Mouse (Mus musculus) midbrain, embryonic 14.5 days (tissue): ENCODE measurements at regions not wholly inside any gene's neighbourhood (a gene's known extent, or its start where the extent isn't known, plus 50 kb on each side); places are given as distances from the start of the nearest gene placed in this dataset.

Experiments
- ATAC-seq: fragments of 200-750 bp; cut with Nextera tagmentation; 2 replicates; pipeline ENCODE4 v1.8.0; 2017; ENCODE audit warnings: moderate number of reproducible peaks, moderate library complexity; ENCODE audit not compliant: low FRiP score, low TSS enrichment
- DNase-seq: peaks from one replicate; pipeline ENCODE4 v3.0.0-alpha.2; 2015
- H3K27ac ChIP-seq: fragments of 300-500 bp; sonication (generic); replicated peaks from 2 replicates; pipeline ENCODE4 v1.5.1; 2014; ENCODE audit warnings: mild to moderate bottlenecking, low read depth, low read length, moderate library complexity
- H3K27me3 ChIP-seq: fragments of 300-500 bp; sonication (generic); 2 replicates; pipeline ENCODE4 v1.6.1; 2014; ENCODE audit warnings: low read length, control low read depth, mixed read lengths; ENCODE audit not compliant: control insufficient read depth, insufficient read depth
- H3K36me3 ChIP-seq: fragments of 300-500 bp; sonication (generic); 2 replicates; pipeline ENCODE4 v1.6.1; 2014; ENCODE audit warnings: low read length, control low read depth; ENCODE audit not compliant: control insufficient read depth, insufficient read depth
- H3K4me1 ChIP-seq: fragments of 300-500 bp; sonication (generic); 2 replicates; pipeline ENCODE4 v1.6.1; 2014; ENCODE audit warnings: mild to moderate bottlenecking, antibody characterized with exemption, low read length, control low read depth; ENCODE audit not compliant: control insufficient read depth, insufficient read depth
- H3K4me2 ChIP-seq: fragments of 300-500 bp; sonication (generic); 2 replicates; pipeline ENCODE4 v1.6.1; 2014; ENCODE audit warnings: mild to moderate bottlenecking, low read length, moderate library complexity
- H3K4me3 ChIP-seq: fragments of 300-500 bp; sonication (generic); replicated peaks from 2 replicates; pipeline ENCODE4 v1.5.1; 2014; ENCODE audit warnings: low read depth, low read length
- H3K9ac ChIP-seq: fragments of 300-500 bp; sonication (generic); replicated peaks from 2 replicates; pipeline ENCODE4 v1.6.1; 2014; ENCODE audit warnings: mild to moderate bottlenecking, low read length, moderate library complexity
- H3K9me3 ChIP-seq: fragments of 300-500 bp; sonication (generic); 2 replicates; pipeline ENCODE4 v1.6.1; 2016; ENCODE audit warnings: low read length, control low read depth, mixed read lengths; ENCODE audit not compliant: control insufficient read depth
- WGBS: fragments of 180-500 bp; shearing (Covaris S2); extraction: QIAGEN DNeasy Blood & Tissue Kit; methylation state at CpG from one replicate; pipeline ENCODE4 v1.1.7; 2014; 5-methylcytosine and 5-hydroxymethylcytosine counted together

GRCm38 (mm10) chr15:62328305-62328881, 1405.6 kb upstream of the A1bg start:
- Histone ChIP-seq H3K27me3 (no peaks in the 10 kb centered on the region), H3K9ac (no peak overlapping the region), H3K4me1 (no peaks in the 10 kb centered on the region), H3K27ac (no peak overlapping the region), H3K4me2 (no peak overlapping the region), H3K4me3 (no peak overlapping the region), H3K36me3 (no peaks in the 10 kb centered on the region), H3K9me3 (no peaks in the 10 kb centered on the region)
- WGBS: 72% methylated on average over 9 of the region's 9 CpGs
- DNase-seq (peak; percentile 4), ATAC-seq (no peak)

GRCm38 (mm10) chr15:62327481-62327880, 1404.7 kb upstream of the A1bg start:
- ATAC-seq: no peak
- Histone ChIP-seq H3K4me3 (no peak overlapping the region), H3K27ac (no peak overlapping the region), H3K9ac (no peak overlapping the region), H3K4me1 (no peaks in the 10 kb centered on the region), H3K36me3 (no peaks in the 10 kb centered on the region), H3K4me2 (no peak overlapping the region), H3K27me3 (no peaks in the 10 kb centered on the region), H3K9me3 (no peaks in the 10 kb centered on the region)
- 74% methylated on average over 2 of the region's 2 CpGs for WGBS
- no peak for DNase-seq

- Histone ChIP-seq H3K4me2 (no peak overlapping the region), H3K27me3 (no peaks in the 10 kb centered on the region), H3K9ac (no peak overlapping the region), H3K4me1 (no peaks in the 10 kb centered on the region), H3K4me3 (no peak overlapping the region), H3K27ac (no peak overlapping the region), H3K9me3 (no peaks in the 10 kb centered on the region), H3K36me3 (no peaks in the 10 kb centered on the region)
- ATAC-seq: no peak
- WGBS: 88% methylated on average over 4 of the region's 4 CpGs
- DNase-seq: no peak
Observed at GRCm38 (mm10) chr15:62326524-62326923, 1403.7 kb upstream of the A1bg start.

DNA sequence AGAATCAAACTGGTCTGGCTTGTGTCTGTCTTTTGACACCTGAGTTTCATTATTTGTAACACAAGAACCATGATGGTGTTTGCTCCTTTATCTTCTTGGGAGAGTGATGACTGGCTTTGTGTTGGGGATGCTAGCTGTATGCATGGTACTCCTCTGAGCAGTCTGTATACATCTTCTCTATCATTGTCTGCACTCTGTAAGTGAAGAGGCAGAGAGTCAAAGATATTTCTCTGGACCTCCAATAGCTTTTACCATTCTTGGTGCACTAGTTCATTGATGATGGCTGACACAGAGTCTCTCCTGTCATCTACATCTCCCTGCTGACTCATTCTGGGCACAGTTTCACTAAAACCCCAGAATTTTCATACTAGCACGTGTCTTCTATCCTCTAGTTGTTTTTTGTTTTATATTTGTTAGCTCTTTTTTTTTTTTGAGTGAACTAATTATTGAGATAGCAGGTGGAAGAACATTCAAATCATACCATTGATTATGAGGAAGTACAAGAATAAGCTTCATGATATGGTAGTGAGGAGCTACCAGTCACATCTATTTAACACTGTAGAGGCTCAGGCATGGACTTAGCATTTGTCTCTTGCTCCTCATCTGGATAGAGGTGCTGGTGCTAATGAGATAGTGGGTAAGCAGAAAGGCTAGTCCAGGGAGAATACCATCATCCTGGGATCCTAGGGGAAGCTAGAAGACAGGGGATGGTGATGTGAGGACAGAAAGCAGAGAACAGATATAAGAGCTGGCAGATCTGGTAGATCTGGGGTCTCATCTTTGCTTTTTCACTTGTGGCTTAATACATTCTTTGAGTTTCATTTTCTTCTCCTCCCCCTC, 1402.9 kb upstream of the A1bg start:
- 71% methylated on average over 1 of the region's 1 CpGs for WGBS
- Histone ChIP-seq H3K4me1 (no peaks in the 10 kb centered on the region), H3K27me3 (no peaks in the 10 kb centered on the region), H3K9me3 (no peaks in the 10 kb centered on the region), H3K9ac (no peak overlapping the region), H3K4me2 (no peak overlapping the region), H3K36me3 (no peaks in the 10 kb centered on the region), H3K4me3 (no peak overlapping the region), H3K27ac (no peak overlapping the region)
- ATAC-seq (no peak), DNase-seq (no peak)

DNA sequence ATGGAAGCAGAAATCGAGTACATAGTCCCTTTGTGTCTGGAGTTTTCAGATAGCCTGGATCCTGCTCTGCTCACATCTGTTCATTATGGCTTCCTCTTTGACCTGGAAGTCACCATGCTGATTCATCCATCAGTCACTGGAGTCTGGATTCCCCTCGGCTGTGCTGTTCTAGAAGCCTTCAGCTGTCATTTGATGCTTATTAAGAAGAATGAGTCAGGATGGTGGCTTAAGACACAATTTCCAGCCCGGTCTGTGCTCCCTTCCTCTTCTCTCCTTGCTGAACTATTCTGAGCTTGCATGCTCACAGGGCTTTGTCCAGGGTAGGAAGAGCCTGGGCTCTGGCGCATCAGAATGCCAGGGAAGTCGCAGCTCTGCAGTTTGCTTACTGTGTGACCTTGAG, 1398.2 kb upstream of the A1bg start:
- WGBS: 75% methylated on average over 5 of the region's 5 CpGs
- no peak overlapping the region for H3K4me2 ChIP-seq
- no peaks in the 10 kb centered on the region for H3K27me3 ChIP-seq

GRCm38 (mm10) chr15:62314449-62314848, 1391.6 kb upstream of the A1bg start:
- Histone ChIP-seq H3K4me3 (no peak overlapping the region), H3K36me3 (no peaks in the 10 kb centered on the region), H3K9me3 (no peaks in the 10 kb centered on the region), H3K4me2 (no peak overlapping the region), H3K27ac (no peak overlapping the region), H3K4me1 (no peaks in the 10 kb centered on the region), H3K9ac (no peak overlapping the region), H3K27me3 (no peaks in the 10 kb centered on the region)
- ATAC-seq (no peak), DNase-seq (no peak)
- whole genome bisulfite sequencing: 37% methylated on average over 2 of the region's 2 CpGs

More for the DNA sequence above, 1398.2 kb upstream of the A1bg start:
- Histone ChIP-seq H3K4me3 (no peak overlapping the region), H3K9me3 (no peaks in the 10 kb centered on the region), H3K4me1 (no peaks in the 10 kb centered on the region), H3K27ac (no peak overlapping the region), H3K9ac (no peak overlapping the region), H3K36me3 (no peaks in the 10 kb centered on the region)
- ATAC-seq (no peak), DNase-seq (no peak)

DNA sequence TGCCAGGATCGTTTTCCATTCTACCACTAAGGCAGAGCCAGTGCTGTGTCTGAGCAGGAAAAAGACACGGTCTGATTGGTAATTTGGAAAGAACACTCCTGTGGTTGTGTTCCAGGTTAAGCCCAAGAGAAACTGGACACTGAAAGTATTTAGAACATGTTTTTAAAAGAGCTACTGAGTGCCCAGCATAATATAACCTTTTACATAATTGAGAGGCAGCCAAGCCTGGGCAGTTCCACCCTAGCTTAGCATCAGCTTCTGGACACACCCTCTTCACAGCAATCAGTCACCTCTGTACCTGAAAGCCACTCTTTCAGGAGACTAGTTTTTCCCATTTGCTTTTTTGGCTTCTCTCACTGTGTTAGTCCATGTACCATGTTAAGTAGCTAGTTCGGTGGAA, 1379.4 kb upstream of the A1bg start:
- no peak for ATAC-seq
- WGBS: 90% methylated on average over 3 of the region's 3 CpGs
- H3K9me3 ChIP-seq: no peaks in the 10 kb centered on the region

DNA sequence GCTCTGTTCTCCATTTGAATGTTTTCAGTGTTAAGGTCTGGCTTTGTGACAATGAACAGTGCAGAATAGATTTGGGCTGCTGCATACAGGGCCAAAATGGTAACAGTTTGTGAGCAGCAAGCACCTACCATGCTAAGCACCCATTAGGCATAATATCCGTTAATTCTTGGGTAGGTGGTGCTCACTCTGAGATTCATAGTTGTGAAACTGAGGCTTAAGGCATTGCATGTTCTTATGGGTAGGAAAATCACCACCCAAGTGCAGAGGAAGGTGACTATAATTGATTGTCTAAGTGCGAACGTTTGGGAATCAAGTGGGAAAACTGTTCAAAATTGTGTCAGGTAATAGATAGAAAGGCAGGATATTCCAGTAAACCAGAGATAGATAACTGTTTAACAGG, 1378.8 kb upstream of the A1bg start:
- no peak overlapping the region for H3K4me2 ChIP-seq
- H3K4me3 ChIP-seq: no peak overlapping the region
- no peaks in the 10 kb centered on the region for H3K36me3 ChIP-seq
- no peaks in the 10 kb centered on the region for H3K4me1 ChIP-seq
- no peaks in the 10 kb centered on the region for H3K9me3 ChIP-seq
- no peak for DNase-seq
- no peak overlapping the region for H3K27ac ChIP-seq
- no peak for ATAC-seq
- no peaks in the 10 kb centered on the region for H3K27me3 ChIP-seq
- 93% methylated on average over 3 of the region's 3 CpGs for WGBS
- no peak overlapping the region for H3K9ac ChIP-seq

More for the DNA sequence above, 1379.4 kb upstream of the A1bg start:
- H3K4me2 ChIP-seq: no peak overlapping the region
- no peaks in the 10 kb centered on the region for H3K36me3 ChIP-seq
- no peaks in the 10 kb centered on the region for H3K4me1 ChIP-seq
- H3K9ac ChIP-seq: no peak overlapping the region
- H3K4me3 ChIP-seq: no peak overlapping the region
- no peak for DNase-seq
- H3K27me3 ChIP-seq: no peaks in the 10 kb centered on the region
- no peak overlapping the region for H3K27ac ChIP-seq

- Histone ChIP-seq H3K4me2 (no peak overlapping the region), H3K27ac (no peak overlapping the region), H3K27me3 (no peaks in the 10 kb centered on the region), H3K9me3 (no peaks in the 10 kb centered on the region), H3K9ac (no peak overlapping the region), H3K36me3 (no peaks in the 10 kb centered on the region), H3K4me3 (no peak overlapping the region), H3K4me1 (no peaks in the 10 kb centered on the region)
- DNase-seq (no peak), ATAC-seq (no peak)
- 89% methylated on average over 5 of the region's 5 CpGs for WGBS
Observed at GRCm38 (mm10) chr15:62297138-62297537, 1374.3 kb upstream of the A1bg start.
